Mouse (Mus musculus): ENCODE data around the gene Cdk12. TPM values are rescaled to one million over a fixed set of nuclear protein-coding genes. Genes with fewer than 3 reads are reported as not detected.

The Cdk12 gene
- total RNA-seq, 2 experiments from 2014 or later: 26.3 to 27.6 TPM

DNA sequence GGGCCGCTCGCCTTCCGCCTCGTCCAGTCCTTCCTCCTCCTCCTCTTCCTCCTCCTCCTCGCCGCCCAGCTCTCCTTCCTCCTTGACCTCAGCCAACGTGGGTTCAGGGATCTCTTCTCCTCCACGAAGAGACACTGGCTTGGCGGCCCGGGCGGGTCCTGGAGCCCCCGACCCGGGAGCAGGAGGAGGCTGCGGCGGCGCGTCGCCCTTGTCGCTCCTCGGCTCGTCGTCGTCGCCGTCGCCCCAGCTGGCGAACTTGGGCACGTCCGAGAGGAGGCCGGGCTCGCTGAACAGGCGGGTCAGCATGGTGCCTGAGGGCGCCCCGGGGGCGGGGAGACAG is 125.1 kb downstream of the Cdk12 start:
- intact Hi-C loops (cut with DNase I): no loop called here
- no peak for DNase-seq

Small RNA genes lying within 50 kb of the gene (microRNA-seq; reads per million reads assigned to microRNA genes)
- gene Gm27399 (0 reads per million in 2 experiments), gene Mir5119 (0 to 1.9 reads per million in 2 experiments)

Other genes starting within 250 kb of the Cdk12 start
- gene Plxdc1, start 216.6 kb upstream of the Cdk12 start, total RNA-seq (2021): 1 to 10 TPM; 7.3 TPM
- 1 to 10 TPM; 1.6 to 6.2 TPM for gene Arl5c, start 206.9 kb upstream of the Cdk12 start, total RNA-seq (2021)
- 1 to 10 TPM; 5.5 to 6.9 TPM for gene Cacnb1, start 180.0 kb upstream of the Cdk12 start, total RNA-seq (2021)
- 100 to 1,000 TPM; 538 to 580 TPM for gene Rpl19, start 176.3 kb upstream of the Cdk12 start, total RNA-seq (2021)
- under 1 TPM; 0.27 to 0.43 TPM for gene Stac2, start 149.6 kb upstream of the Cdk12 start, total RNA-seq (2021)
- 10 to 100 TPM; 19.7 to 22.4 TPM for gene Fbxl20, start 52.7 kb upstream of the Cdk12 start, total RNA-seq (2021)
- gene Med1, start 9.8 kb upstream of the Cdk12 start, total RNA-seq (2021): 10 to 100 TPM; 38.0 to 42.9 TPM
- gene Neurod2, start 126.6 kb downstream of the Cdk12 start, total RNA-seq (2021): not detected
- gene Ppp1r1b, start 145.3 kb downstream of the Cdk12 start, total RNA-seq (2021): 1 to 10 TPM; 1.8 to 3.0 TPM
- gene Stard3, start 155.3 kb downstream of the Cdk12 start, total RNA-seq (2021): 10 to 100 TPM; 21.7 to 23.3 TPM
- gene Tcap, start 180.8 kb downstream of the Cdk12 start, total RNA-seq (2021): 100 to 1,000 TPM; 841 to 967 TPM
- under 1 TPM; 0.41 to 0.61 TPM for gene Pnmt, start 183.4 kb downstream of the Cdk12 start, total RNA-seq (2021)
- 10 to 100 TPM; 11.7 to 11.9 TPM for gene Pgap3, start 197.4 kb downstream of the Cdk12 start, total RNA-seq (2021)
- 10 to 100 TPM; 11.3 TPM for gene Erbb2, start 209.4 kb downstream of the Cdk12 start, total RNA-seq (2021)
- 10 to 100 TPM; 44.6 to 52.6 TPM for gene Mien1, start 235.9 kb downstream of the Cdk12 start, total RNA-seq (2021)
- under 1 TPM in 1 of 2 experiments, not detected in 1; 0.36 TPM for gene Grb7, start 243.3 kb downstream of the Cdk12 start, total RNA-seq (2021)